ENCODE assay signal across 8 mouse cellular contexts in the genomic region with DNA sequence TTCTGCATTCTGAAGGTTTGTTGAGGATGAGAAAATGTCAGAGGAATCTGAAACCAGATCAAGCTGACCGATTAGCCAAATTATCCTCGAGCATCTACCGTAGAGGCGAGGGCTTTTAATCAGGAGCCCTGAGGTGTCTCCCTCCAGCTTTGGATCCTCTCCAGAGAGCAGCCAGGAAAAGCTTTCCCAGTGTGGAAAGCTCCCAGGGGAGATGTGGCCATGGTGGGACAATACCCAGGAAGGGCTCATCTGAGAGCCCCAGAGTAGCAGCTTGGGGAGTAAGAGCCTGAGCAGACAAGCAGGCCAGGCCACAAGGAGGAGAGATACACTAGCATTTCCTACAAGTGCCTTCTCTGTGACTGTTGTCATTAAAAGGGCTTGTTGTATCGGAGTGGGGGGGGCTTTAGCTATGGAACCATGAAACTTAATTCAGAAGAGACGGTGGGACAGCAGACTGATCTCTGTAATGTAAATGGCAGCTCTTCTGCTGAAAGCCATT.
DNase-seq lines count a peak whose midpoint lies in the region; ATAC-seq and TF ChIP-seq lines count a peak whose summit lies in the region.

No protein-coding gene starts in this region.

- no peaks in the 10 kb centered on the region for H3K79me2 ChIP-seq in C2C12 (ENCODE audit: control insufficient read depth, insufficient read depth)

- no peak for DNase-seq in urinary bladder, adult 18-20 months (ENCODE audit: low spot score in 2 of 2)
- no peak for DNase-seq in adrenal gland, adult (ENCODE audit: inconsistent age in 2 of 2, low spot score in 1 of 2)
- DNase-seq in urinary bladder, postnatal 4 days (ENCODE audit: low spot score in 2 of 2): no peak
- DNase-seq in spleen, adult 12 weeks (ENCODE audit: low spot score): no peak

- peak overlapping the region; percentile 60; the same call in 1 of the 2 replicates for H3K27ac ChIP-seq in cortical plate, adult 2 months (ENCODE audit: insufficient read depth, low read length)
- H3K27ac ChIP-seq in heart, embryonic 13.5 days (replicated peaks): peak overlapping the region; percentile 74
- H3K27ac ChIP-seq in limb, embryonic 13.5 days: peak overlapping the region; percentile 64; the same call in 1 of the 2 replicates

- H3K9me3 ChIP-seq in heart, embryonic 13.5 days: no peaks in the 10 kb centered on the region
- H3K9me3 ChIP-seq in limb, embryonic 13.5 days: no peaks in the 10 kb centered on the region

- H3K4me1 ChIP-seq in cortical plate, adult 2 months (ENCODE audit: control insufficient read depth, insufficient read depth, low read length): peaks cover 12% of the 10 kb centered on the region
- peaks cover 46% of the 10 kb centered on the region for H3K4me1 ChIP-seq in heart, embryonic 13.5 days
- H3K4me1 ChIP-seq in limb, embryonic 13.5 days: peaks cover 29% of the 10 kb centered on the region

- H3ac ChIP-seq in C2C12 (ENCODE audit: control insufficient read depth, insufficient read length, low read depth): peak overlapping the region; percentile 2

- H3K4me2 ChIP-seq in heart, embryonic 13.5 days: peak overlapping the region; percentile 16
- peak overlapping the region; percentile 27 for H3K4me2 ChIP-seq in limb, embryonic 13.5 days (replicated peaks)

- 41% methylated on average over 6 of the region's 6 CpGs for WGBS in heart, embryonic 13.5 days
- WGBS in limb, embryonic 13.5 days: 62% methylated on average over 6 of the region's 6 CpGs

- TF ChIP-seq CTCF in C2C12 (IDR thresholded peaks at IDR 0.05; ENCODE audit: control insufficient read depth, insufficient read depth, insufficient read length): no peak
- no peak for TF ChIP-seq CTCF in cortical plate, adult 2 months (IDR thresholded peaks at IDR 0.05; ENCODE audit: extremely low read depth, insufficient read depth, low read length)

- H3K9ac ChIP-seq in heart, embryonic 13.5 days: peak overlapping the region; percentile 6; the same call in 1 of the 2 replicates
- H3K9ac ChIP-seq in limb, embryonic 13.5 days: no peak overlapping the region

- no peak for TF ChIP-seq POLR2A in cortical plate, adult 2 months (IDR thresholded peaks at IDR 0.05; ENCODE audit: extremely low read depth, insufficient read depth, low read length)

- no peak for ATAC-seq in heart, embryonic 13.5 days (ENCODE audit: extremely low read depth, insufficient number of reproducible peaks, low FRiP score, low TSS enrichment)
- no peak for ATAC-seq in limb, embryonic 13.5 days (ENCODE audit: low FRiP score, low read depth)

- no peaks in the 10 kb centered on the region for H3K27me3 ChIP-seq in C2C12 (ENCODE audit: control insufficient read depth, insufficient read depth, insufficient read length)
- no peaks in the 10 kb centered on the region for H3K27me3 ChIP-seq in heart, embryonic 13.5 days (replicated peaks)
- no peaks in the 10 kb centered on the region for H3K27me3 ChIP-seq in limb, embryonic 13.5 days

- H3K79me3 ChIP-seq in C2C12 (ENCODE audit: low read depth): no peaks in the 10 kb centered on the region

- no peaks in the 10 kb centered on the region for H3K36me3 ChIP-seq in C2C12 (ENCODE audit: control insufficient read depth, insufficient read depth)
- H3K36me3 ChIP-seq in heart, embryonic 13.5 days: no peaks in the 10 kb centered on the region
- H3K36me3 ChIP-seq in limb, embryonic 13.5 days: no peaks in the 10 kb centered on the region

- no peak overlapping the region for H3K4me3 ChIP-seq in C2C12 (ENCODE audit: insufficient read depth, poor library complexity, severe bottlenecking)
- no peak overlapping the region for H3K4me3 ChIP-seq in cortical plate, adult 2 months (ENCODE audit: insufficient read depth, low read length)
- no peak overlapping the region for H3K4me3 ChIP-seq in heart, embryonic 13.5 days
- no peak overlapping the region for H3K4me3 ChIP-seq in limb, embryonic 13.5 days

TF ChIP-seq in C2C12, 6 proteins besides CTCF, POLR2A, EP300 and RAD21:
- TF ChIP-seq MYOD1 (IDR thresholded peaks at IDR 0.05; ENCODE audit: control insufficient read depth, insufficient read length, low read depth): no peak
